Mouse (Mus musculus) MEL (cell line): ENCODE results near the gene Calhm5.

Experiments
- CTCF ChIP-seq, 3 experiments: IDR thresholded peaks in 2 of 3; conservative IDR thresholded peaks in 1 of 3; 2 replicates each; pipeline ENCODE4 v1.5.1; 2011 to 2012; ENCODE audit warnings: low read length in 3 of 3, low read depth in 2 of 3, mild to moderate bottlenecking in 2 of 3, improper control_type of control experiment in 1 of 3, inconsistent platforms in 1 of 3, mixed read lengths in 1 of 3, moderate library complexity in 1 of 3; ENCODE audit not compliant: control insufficient read depth in 1 of 3, insufficient read depth in 1 of 3, poor library complexity in 1 of 3, severe bottlenecking in 1 of 3
- EP300 ChIP-seq, 2 experiments: IDR thresholded peaks; 2 replicates each; pipeline ENCODE4 v1.6.1; 2011; ENCODE audit warnings: improper control_type of control experiment in 2 of 2, low read length in 2 of 2, low read depth in 1 of 2, mild to moderate bottlenecking in 1 of 2
- ETS1 ChIP-seq: IDR thresholded peaks from 2 replicates; pipeline ENCODE4 v1.6.1; 2012; ENCODE audit warnings: low read depth, mild to moderate bottlenecking, inconsistent platforms, low read length, improper control_type of control experiment, moderate library complexity
- MAZ ChIP-seq: IDR thresholded peaks from 2 replicates; pipeline ENCODE4 v1.6.1; 2012; ENCODE audit warnings: low read depth, mild to moderate bottlenecking, inconsistent platforms, low read length, improper control_type of control experiment
- POLR2A ChIP-seq, 2 experiments: IDR thresholded peaks; 2 replicates each; pipeline ENCODE4 v1.6.1; 2011 to 2012; ENCODE audit warnings: low read length in 2 of 2, mild to moderate bottlenecking in 2 of 2, control low read depth in 1 of 2, improper control_type of control experiment in 1 of 2, low read depth in 1 of 2, moderate library complexity in 1 of 2; ENCODE audit not compliant: control insufficient read depth in 1 of 2, insufficient read depth in 1 of 2, poor library complexity in 1 of 2
- ZMIZ1 ChIP-seq: IDR thresholded peaks from 2 replicates; pipeline ENCODE4 v1.6.1; 2012; ENCODE audit warnings: low read depth, mild to moderate bottlenecking, inconsistent platforms, low read length, improper control_type of control experiment, moderate library complexity

DNA sequence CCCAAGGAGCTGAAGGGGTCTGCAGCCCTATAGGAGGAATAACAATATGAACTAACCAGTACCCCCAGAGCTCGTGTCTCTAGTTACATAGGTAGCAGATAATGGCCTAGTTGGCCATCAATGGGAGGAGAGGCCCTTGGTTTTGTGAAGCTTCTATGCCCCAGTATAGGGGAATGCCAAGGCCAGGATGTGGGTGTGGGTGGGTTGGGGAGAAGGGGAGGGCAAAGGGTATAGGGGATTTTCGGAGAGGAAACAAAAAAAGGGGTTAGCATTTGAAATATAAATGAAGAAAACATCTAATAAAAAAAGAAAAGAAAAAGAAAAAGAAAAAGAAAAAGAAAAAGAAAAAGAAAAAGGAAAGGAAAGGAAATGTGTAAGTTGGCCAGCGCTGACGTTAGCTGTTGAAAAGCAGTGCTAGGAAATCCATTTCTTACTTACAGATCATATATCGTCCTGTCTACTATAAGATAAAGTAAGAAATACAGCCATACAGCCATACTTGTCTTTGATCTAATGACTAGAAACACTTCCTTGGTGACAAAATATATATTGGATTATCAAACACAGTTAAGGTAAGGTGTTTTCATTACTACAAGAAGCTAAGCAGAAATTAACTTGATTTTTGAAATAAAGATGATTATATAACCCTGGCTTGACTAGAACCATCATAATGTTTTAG is 21.7 kb downstream of the Calhm5 start:
- TF ChIP-seq ETS1 (no peak), CTCF (IDR thresholded peaks at IDR 0.05 in 2 of 3, conservative IDR thresholded peaks at IDR 0.05 in 1 of 3; ENCODE audit: control insufficient read depth in 1 of 3, insufficient read depth in 1 of 3, low read depth in 2 of 3, low read length in 3 of 3, poor library complexity in 1 of 3, severe bottlenecking in 1 of 3) (no peak), POLR2A (IDR thresholded peaks at IDR 0.05; ENCODE audit: control insufficient read depth in 1 of 2, insufficient read depth in 1 of 2, low read depth in 1 of 2, low read length in 2 of 2, poor library complexity in 1 of 2) (no peak), ZMIZ1 (no peak), MAZ (no peak), EP300 (IDR thresholded peaks at IDR 0.05; ENCODE audit: low read depth in 1 of 2, low read length in 2 of 2) (no peak)
